Mouse (Mus musculus) layer of hippocampus, postnatal 36 days (tissue): ENCODE measurements around the gene BC048562. TPM values are rescaled to one million over a fixed set of nuclear protein-coding genes. Genes with fewer than 3 reads are reported as not detected.

ENCODE experiments used
- DNase-seq, 2 experiments: peaks; one replicate each; pipeline ENCODE4 v3.0.0; 2022
- total RNA-seq, 2 experiments: library from RNA; stranded (reverse); gene quantifications; 2 replicates each; pipeline ENCODE4 v1.2.3; 2021

The BC048562 gene
- total RNA-seq, 2 experiments from 2014 or later: not detected

GRCm38 (mm10) chr9:108480813-108481519 is 44.7 kb downstream of the BC048562 start:
- no peak for DNase-seq

GRCm38 (mm10) chr9:108481520-108482210 is 45.4 kb downstream of the BC048562 start:
- no peak for DNase-seq

GRCm38 (mm10) chr9:108483051-108483790 is 46.9 kb downstream of the BC048562 start:
- no peak for DNase-seq

GRCm38 (mm10) chr9:108484021-108484420 is 47.7 kb downstream of the BC048562 start:
- DNase-seq: no peak

GRCm38 (mm10) chr9:108485301-108485875 is 49.1 kb downstream of the BC048562 start:
- DNase-seq: no peak

- DNase-seq: no peak
Measured at GRCm38 (mm10) chr9:108486973-108487530, 50.8 kb downstream of the BC048562 start.

- DNase-seq: no peak
Measured at GRCm38 (mm10) chr9:108488403-108488802, 52.1 kb downstream of the BC048562 start.

GRCm38 (mm10) chr9:108489215-108489614 is 52.9 kb downstream of the BC048562 start:
- DNase-seq: no peak

GRCm38 (mm10) chr9:108489702-108490558 is 53.6 kb downstream of the BC048562 start:
- no peak for DNase-seq

- peak; percentile 92 to 95 for DNase-seq
Measured at GRCm38 (mm10) chr9:108490559-108491285, 54.4 kb downstream of the BC048562 start, which contains the start of gene Usp19. Gene Usp19, plus strand, starts transcription at chr9:108490602.

GRCm38 (mm10) chr9:108491286-108491580 is 55.0 kb downstream of the BC048562 start:
- no peak for DNase-seq

- no peak for DNase-seq
Measured at GRCm38 (mm10) chr9:108492043-108492750, 55.9 kb downstream of the BC048562 start.

- DNase-seq: no peak
Measured at GRCm38 (mm10) chr9:108493246-108493645, 57.0 kb downstream of the BC048562 start.

- DNase-seq: no peak
Measured at GRCm38 (mm10) chr9:108494146-108494825, 58.0 kb downstream of the BC048562 start.

- DNase-seq: no peak
Measured at GRCm38 (mm10) chr9:108494905-108495304, 58.6 kb downstream of the BC048562 start.
